Mouse (Mus musculus) kidney, embryonic 16.5 days (tissue): ENCODE data around the gene Glul. TPM values are rescaled to one million over a fixed set of nuclear protein-coding genes. Genes with fewer than 3 reads are reported as not detected.

Experiments used
- ATAC-seq: fragments of 200-750 bp; cut with Nextera tagmentation; 2 replicates; pipeline ENCODE4 v1.8.0; 2017; ENCODE audit warnings: moderate TSS enrichment; ENCODE audit not compliant: low FRiP score, low TSS enrichment
- H3K27ac ChIP-seq: fragments of 300-500 bp; sonication (generic); 2 replicates; pipeline ENCODE4 v1.5.1; 2014; ENCODE audit warnings: low read length
- H3K27me3 ChIP-seq: fragments of 300-500 bp; sonication (generic); 2 replicates; pipeline ENCODE4 v1.6.1; 2014; ENCODE audit warnings: low read length, control low read depth, mixed read lengths; ENCODE audit not compliant: insufficient read depth
- H3K36me3 ChIP-seq: fragments of 300-500 bp; sonication (generic); 2 replicates; pipeline ENCODE4 v1.6.1; 2014; ENCODE audit warnings: low read length, control low read depth, mixed read lengths; ENCODE audit not compliant: insufficient read depth
- H3K4me1 ChIP-seq: fragments of 300-500 bp; sonication (generic); 2 replicates; pipeline ENCODE4 v1.6.1; 2014; ENCODE audit warnings: low read length, control low read depth, mixed read lengths; ENCODE audit not compliant: insufficient read depth
- H3K4me2 ChIP-seq: fragments of 300-500 bp; sonication (generic); replicated peaks from 2 replicates; pipeline ENCODE4 v1.6.1; 2014; ENCODE audit warnings: low read depth, low read length
- H3K4me3 ChIP-seq: fragments of 300-500 bp; sonication (generic); 2 replicates; pipeline ENCODE4 v1.5.1; 2014; ENCODE audit warnings: mild to moderate bottlenecking, low read length
- H3K9ac ChIP-seq: fragments of 300-500 bp; sonication (generic); replicated peaks from 2 replicates; pipeline ENCODE4 v1.6.1; 2014; ENCODE audit warnings: low read length
- H3K9me3 ChIP-seq: fragments of 300-500 bp; sonication (generic); 2 replicates; pipeline ENCODE4 v1.6.1; 2016; ENCODE audit warnings: low read length, control low read depth
- WGBS: fragments of 180-500 bp; shearing (Covaris S2); extraction: QIAGEN DNeasy Blood & Tissue Kit; methylation state at CpG from one replicate; pipeline ENCODE4 v1.1.7; 2014; 5-methylcytosine and 5-hydroxymethylcytosine counted together
- polyA plus RNA-seq: library from polyadenylated mRNA; unstranded; fragments of >200 nt; fragmentation: Nextera tagmentation; extraction: Ambion mirVana; gene quantifications from 2 replicates; pipeline ENCODE4 v1.2.1, GENCODE M21; 2015

Glul gene
- polyA plus RNA-seq, 1 experiment from 2014 or later, result 176 TPM

- WGBS, result 67% methylated on average over 10 of the region's 10 CpGs
- H3K4me3 ChIP-seq, result no peak overlapping the region
- H3K27me3 ChIP-seq, result no peaks in the 10 kb centered on the region
- 0 out of 2 replicates have a peak, but pooled peaks cover 4% of the 10 kb centered on the region for H3K4me1 ChIP-seq
- no peaks in the 10 kb centered on the region for H3K9me3 ChIP-seq
- peak overlapping the region; percentile 21; the same call in 1 of the 2 replicates for H3K27ac ChIP-seq
- H3K9ac ChIP-seq, result no peak overlapping the region
- ATAC-seq, result no peak
- peaks cover 51% of the 10 kb centered on the region for H3K36me3 ChIP-seq
- H3K4me2 ChIP-seq, result no peak overlapping the region
Measured at GRCm38 (mm10) chr1:153909213-153909962, 9.6 kb downstream of the Glul start.

- Histone ChIP-seq H3K27ac (peak overlapping the region; percentile 21; the same call in 1 of the 2 replicates), H3K4me3 (no peak overlapping the region)
Measured at GRCm38 (mm10) chr1:153909963-153910291, 10.2 kb downstream of the Glul start.

DNA sequence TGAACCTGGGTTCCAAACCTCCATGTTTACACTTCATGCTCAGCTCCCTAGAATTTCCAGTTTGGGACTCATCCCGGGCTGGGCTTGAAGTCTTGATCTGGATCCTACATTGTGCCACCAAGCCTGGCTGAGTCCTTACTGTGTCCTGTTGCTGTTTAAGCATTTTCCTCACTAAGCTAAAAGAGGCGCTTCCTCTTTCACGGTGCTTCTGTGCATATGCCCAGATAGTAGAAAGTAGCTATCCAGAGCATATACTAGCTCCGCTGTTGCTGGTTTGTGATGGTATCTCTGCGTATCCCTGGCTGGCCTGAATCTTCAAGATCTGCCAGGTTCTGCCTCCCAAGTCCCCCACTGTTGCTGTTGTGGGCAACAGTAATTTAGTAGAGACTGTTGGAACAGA is 10.7 kb downstream of the Glul start:
- ATAC-seq, result no peak
- no peaks in the 10 kb centered on the region for H3K27me3 ChIP-seq
- peak overlapping the region; percentile 21 for H3K27ac ChIP-seq
- H3K9ac ChIP-seq, result no peak overlapping the region
- no peak overlapping the region for H3K4me3 ChIP-seq
- no peaks in the 10 kb centered on the region for H3K9me3 ChIP-seq
- 0 out of 2 replicates have a peak, but pooled peaks cover 4% of the 10 kb centered on the region for H3K4me1 ChIP-seq
- WGBS, result 90% methylated on average over 5 of the region's 5 CpGs
- H3K36me3 ChIP-seq, result peaks cover 41% of the 10 kb centered on the region
- H3K4me2 ChIP-seq, result no peak overlapping the region

More at GRCm38 (mm10) chr1:153909963-153910291, 10.2 kb downstream of the Glul start:
- no peaks in the 10 kb centered on the region for H3K27me3 ChIP-seq
- no peak overlapping the region for H3K4me2 ChIP-seq
- WGBS, result 66% methylated on average over 9 of the region's 9 CpGs
- H3K9me3 ChIP-seq, result no peaks in the 10 kb centered on the region
- no peak for ATAC-seq
- peaks cover 46% of the 10 kb centered on the region for H3K36me3 ChIP-seq
- H3K4me1 ChIP-seq, result 0 out of 2 replicates have a peak, but pooled peaks cover 4% of the 10 kb centered on the region
- no peak overlapping the region for H3K9ac ChIP-seq

DNA sequence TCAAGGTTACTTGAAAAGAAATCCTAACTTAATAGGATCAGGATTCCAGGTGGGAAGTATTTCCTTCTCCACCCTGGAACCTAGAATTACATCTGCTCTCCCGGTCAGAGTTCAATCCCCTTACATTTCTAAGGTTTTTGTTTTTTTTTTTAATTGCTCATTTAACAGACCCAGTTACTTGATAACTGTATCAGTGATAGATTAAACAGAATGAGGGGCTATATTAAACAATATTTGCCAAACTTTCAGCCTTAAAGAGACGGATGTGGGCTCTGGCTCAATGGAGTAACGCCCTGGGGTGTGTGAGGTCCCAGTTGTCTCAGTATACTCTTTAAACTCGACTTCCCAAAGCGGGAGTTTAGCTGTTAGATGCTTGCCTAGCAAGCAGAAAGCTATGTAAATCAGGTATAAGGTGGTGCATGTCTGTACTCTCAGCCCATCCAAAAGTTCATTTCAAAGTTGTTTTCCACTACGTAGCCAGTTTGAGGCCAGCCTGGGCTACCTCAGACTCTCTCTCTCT is 11.6 kb downstream of the Glul start:
- ATAC-seq, result no peak
- Histone ChIP-seq H3K27ac (peak overlapping the region; percentile 38; the same call in 1 of the 2 replicates), H3K9ac (no peak overlapping the region), H3K27me3 (no peaks in the 10 kb centered on the region), H3K4me3 (no peak overlapping the region), H3K4me1 (0 out of 2 replicates have a peak, but pooled peaks cover 4% of the 10 kb centered on the region), H3K4me2 (no peak overlapping the region), H3K36me3 (peaks cover 32% of the 10 kb centered on the region), H3K9me3 (no peaks in the 10 kb centered on the region)
- 80% methylated on average over 6 of the region's 6 CpGs for WGBS

DNA sequence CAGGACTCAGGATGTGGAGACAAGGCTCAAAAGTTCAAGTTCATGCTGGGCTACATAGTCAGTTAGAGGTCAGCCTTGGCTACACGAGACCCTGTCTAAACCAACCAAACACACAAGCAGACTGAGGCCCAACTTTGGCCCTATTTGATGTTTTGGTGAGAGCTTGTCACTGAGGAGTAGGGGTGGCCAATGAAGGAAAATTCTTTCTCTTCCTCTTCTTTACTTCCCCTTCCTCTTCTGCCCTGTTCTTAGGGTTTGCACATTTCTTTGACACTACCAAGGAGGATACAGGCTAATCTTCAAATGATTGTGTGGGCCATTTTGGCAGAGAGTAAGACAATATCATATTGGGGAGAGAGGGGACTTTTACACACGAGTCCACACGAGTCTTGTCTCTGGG is 14.1 kb downstream of the Glul start:
- no peak overlapping the region for H3K4me2 ChIP-seq
- 0 out of 2 replicates have a peak, but pooled peaks cover 2% of the 10 kb centered on the region for H3K4me1 ChIP-seq
- H3K4me3 ChIP-seq, result no peak overlapping the region
- H3K27ac ChIP-seq, result no peak overlapping the region
- H3K9ac ChIP-seq, result no peak overlapping the region
- ATAC-seq, result no peak
- WGBS, result 78% methylated on average over 3 of the region's 3 CpGs
- no peaks in the 10 kb centered on the region for H3K9me3 ChIP-seq
- H3K36me3 ChIP-seq, result peaks cover 6% of the 10 kb centered on the region
- no peaks in the 10 kb centered on the region for H3K27me3 ChIP-seq

- Histone ChIP-seq H3K4me1 (no peaks in the 10 kb centered on the region), H3K27ac (no peak overlapping the region), H3K9ac (no peak overlapping the region), H3K36me3 (no peaks in the 10 kb centered on the region), H3K27me3 (no peaks in the 10 kb centered on the region), H3K4me2 (no peak overlapping the region), H3K9me3 (no peaks in the 10 kb centered on the region), H3K4me3 (no peak overlapping the region)
- no peak for ATAC-seq
- WGBS, result 81% methylated on average over 3 of the region's 3 CpGs
Measured at GRCm38 (mm10) chr1:153918521-153919206, 18.9 kb downstream of the Glul start.

GRCm38 (mm10) chr1:153921642-153922041 is 21.9 kb downstream of the Glul start:
- Histone ChIP-seq H3K27ac (no peak overlapping the region), H3K9me3 (no peaks in the 10 kb centered on the region), H3K4me2 (no peak overlapping the region), H3K4me3 (no peak overlapping the region), H3K27me3 (no peaks in the 10 kb centered on the region), H3K36me3 (no peaks in the 10 kb centered on the region), H3K9ac (no peak overlapping the region), H3K4me1 (no peaks in the 10 kb centered on the region)
- WGBS, result 89% methylated on average over 3 of the region's 3 CpGs
- ATAC-seq, result no peak

- Histone ChIP-seq H3K27ac (no peak overlapping the region), H3K36me3 (no peaks in the 10 kb centered on the region), H3K9ac (no peak overlapping the region), H3K27me3 (no peaks in the 10 kb centered on the region), H3K4me2 (no peak overlapping the region), H3K9me3 (0 out of 2 replicates have a peak, but pooled peaks cover 2% of the 10 kb centered on the region), H3K4me1 (no peaks in the 10 kb centered on the region), H3K4me3 (no peak overlapping the region)
- 26% methylated on average over 5 of the region's 5 CpGs for WGBS
- no peak for ATAC-seq
Measured at GRCm38 (mm10) chr1:153922571-153923021, 22.9 kb downstream of the Glul start.

GRCm38 (mm10) chr1:153924395-153925385 is 24.9 kb downstream of the Glul start:
- ATAC-seq, result no peak
- 74% methylated on average over 6 of the region's 6 CpGs for whole genome bisulfite sequencing
- no peak overlapping the region for H3K4me3 ChIP-seq
- H3K4me1 ChIP-seq, result no peaks in the 10 kb centered on the region
- H3K27ac ChIP-seq, result no peak overlapping the region
- no peak overlapping the region for H3K4me2 ChIP-seq
- 0 out of 2 replicates have a peak, but pooled peaks cover 2% of the 10 kb centered on the region for H3K9me3 ChIP-seq
- no peaks in the 10 kb centered on the region for H3K36me3 ChIP-seq
- no peaks in the 10 kb centered on the region for H3K27me3 ChIP-seq
- no peak overlapping the region for H3K9ac ChIP-seq
